Mouse (Mus musculus) gonadal fat pad, adult 2 months (tissue): ENCODE results near the gene Hmga1. TPM values are rescaled to one million over a fixed set of nuclear protein-coding genes. Genes with fewer than 3 reads are reported as not detected.

Experiments used
- DNase-seq: peaks from one replicate; pipeline ENCODE4 v3.0.0-alpha.2; 2012; ENCODE audit warnings: low read depth
- polyA plus RNA-seq: library from polyadenylated mRNA; depleted of rRNA; stranded (reverse); fragments of >200 nt; gene quantifications from 2 replicates; pipeline ENCODE4 v1.2.3, GENCODE M21; 2012

Gene Hmga1
- polyA plus RNA-seq, 1 experiment, result 36.6 TPM

DNA sequence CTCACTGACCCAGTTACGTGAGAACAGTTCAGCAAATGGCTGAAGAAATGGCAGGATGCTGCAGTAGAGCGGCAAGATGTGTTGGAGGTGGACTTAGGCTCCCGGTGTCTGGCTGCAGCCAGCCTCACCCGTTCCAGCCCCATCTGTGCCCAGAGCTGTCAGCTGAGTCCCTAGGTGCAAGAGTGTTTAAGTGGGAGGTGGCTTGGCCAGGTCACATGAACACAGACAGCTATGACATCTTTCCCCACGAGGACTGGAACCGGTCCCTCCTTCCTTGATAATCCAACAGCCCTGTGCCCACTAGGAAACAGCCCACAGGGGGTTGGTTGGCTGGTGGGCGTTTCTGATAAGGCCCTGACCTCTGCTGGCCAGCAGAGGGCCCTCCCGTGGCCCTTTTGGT lies 28.3 kb upstream of the Hmga1 start:
- no peak for DNase-seq

DNA sequence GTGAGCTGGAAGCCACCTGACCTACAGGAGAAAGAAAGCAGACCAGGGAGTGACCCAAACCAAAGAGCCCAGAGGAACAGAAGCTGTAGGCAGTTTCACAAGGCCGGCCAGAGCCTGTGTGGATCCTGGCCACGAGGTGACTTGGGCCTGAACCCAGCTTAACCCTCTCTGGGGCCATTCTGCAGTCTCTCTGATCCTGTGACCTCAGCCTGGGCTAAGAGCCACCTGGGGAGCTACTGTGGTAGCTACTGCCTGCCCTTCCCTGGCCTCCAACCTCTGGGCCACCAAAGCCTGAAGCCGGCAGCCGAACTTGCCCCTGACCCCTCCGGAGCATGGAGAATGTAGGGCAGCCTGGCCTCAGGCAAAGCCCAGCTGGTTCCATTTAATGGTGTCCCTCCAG lies 27.5 kb upstream of the Hmga1 start:
- no peak for DNase-seq

DNA sequence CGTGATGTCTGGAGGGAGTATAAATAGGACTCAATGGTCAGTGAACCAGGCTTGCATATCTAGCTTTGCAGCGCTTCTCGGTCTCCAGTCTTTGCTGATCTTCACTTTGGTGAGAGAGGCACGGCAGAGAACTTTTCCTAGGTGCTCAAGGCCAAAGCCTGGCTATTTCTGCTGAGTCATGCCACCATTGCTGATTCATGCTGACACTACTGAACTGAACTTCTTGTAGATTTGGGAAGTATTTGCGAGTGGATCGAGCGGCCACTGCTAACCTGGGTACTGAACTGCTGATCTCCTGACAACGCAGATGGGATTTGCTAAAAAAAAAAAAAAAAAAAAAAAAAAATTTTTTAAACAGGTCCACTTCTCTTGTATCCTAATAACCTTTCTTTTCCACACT lies 24.2 kb upstream of the Hmga1 start:
- no peak for DNase-seq

DNA sequence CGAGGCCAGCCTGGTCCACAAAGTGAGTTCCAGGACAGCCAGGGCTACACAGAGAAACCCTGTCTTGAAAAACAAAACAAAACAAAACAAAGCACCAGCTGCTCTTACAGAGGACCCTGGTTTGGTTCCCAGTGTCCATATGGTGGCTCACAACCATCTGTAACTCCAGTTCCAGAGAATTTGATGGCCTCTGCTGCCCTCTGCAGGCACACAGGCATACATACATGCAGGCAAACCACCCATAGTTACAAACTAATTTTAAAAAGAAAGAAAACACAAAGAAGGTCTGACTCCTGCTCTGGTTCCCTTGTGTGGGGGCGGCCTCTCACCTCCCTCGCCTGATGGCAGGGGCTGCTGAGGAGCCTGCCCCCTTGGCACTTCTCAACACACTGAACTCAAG lies 22.9 kb upstream of the Hmga1 start:
- no peak for DNase-seq

DNA sequence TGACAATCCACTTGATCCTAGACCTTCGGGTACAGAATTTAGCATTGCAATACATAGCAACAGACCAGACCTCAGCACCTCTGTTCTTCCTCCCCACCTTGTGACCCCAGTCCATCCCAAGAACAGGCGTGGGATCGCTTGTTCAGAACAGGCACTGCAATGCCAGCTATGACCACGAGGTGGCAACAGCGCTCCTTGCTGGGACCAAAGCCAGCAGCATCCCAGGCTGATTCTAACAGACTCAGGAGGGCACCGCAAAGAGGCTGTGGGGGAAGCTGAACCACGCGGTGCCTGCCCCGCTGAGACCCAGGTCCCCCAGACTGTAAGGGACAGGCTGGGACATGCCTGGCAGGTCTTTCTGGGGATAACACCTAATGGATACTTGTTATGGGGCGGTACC lies 21.6 kb upstream of the Hmga1 start:
- no peak for DNase-seq

DNA sequence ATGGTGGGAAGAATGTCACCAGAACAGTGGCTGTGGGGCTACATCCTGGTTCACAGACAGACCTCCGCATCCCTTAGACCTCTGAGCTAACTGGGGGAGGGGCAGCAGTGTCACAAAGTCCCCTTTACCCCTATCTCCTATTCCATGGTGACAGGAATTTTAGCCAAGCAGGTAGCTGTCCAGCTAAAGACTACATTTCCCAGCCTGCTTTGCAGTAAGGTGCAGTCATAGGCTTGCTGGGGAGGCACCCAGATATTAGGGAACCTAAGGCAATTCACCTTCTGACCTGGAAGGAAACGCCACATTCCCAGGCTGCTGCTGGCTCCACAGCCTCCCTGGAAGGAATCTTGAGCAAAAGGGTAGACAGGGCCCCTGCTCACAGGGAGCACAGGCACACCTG lies 15.0 kb upstream of the Hmga1 start:
- no peak for DNase-seq

DNA sequence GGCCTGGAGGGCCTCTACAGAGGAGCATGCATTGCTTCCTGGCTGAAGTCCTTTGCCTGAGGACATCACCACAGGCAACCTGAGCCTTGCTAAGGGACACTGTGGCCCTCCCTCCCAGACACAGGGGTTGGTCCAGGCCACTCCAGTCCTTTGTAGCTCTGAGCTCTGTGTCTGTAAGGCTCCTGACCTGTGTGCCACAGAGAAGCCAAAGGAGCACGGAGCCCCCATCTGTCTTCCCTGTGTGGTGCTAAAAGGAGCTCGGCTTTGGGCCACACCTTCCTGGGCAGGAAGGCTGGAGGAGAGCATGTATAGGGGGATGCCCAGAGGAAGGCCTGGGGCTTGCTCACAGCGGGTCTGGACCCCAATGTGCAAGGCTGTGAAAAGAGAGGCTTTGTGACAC lies 14.3 kb upstream of the Hmga1 start:
- no peak for DNase-seq

DNA sequence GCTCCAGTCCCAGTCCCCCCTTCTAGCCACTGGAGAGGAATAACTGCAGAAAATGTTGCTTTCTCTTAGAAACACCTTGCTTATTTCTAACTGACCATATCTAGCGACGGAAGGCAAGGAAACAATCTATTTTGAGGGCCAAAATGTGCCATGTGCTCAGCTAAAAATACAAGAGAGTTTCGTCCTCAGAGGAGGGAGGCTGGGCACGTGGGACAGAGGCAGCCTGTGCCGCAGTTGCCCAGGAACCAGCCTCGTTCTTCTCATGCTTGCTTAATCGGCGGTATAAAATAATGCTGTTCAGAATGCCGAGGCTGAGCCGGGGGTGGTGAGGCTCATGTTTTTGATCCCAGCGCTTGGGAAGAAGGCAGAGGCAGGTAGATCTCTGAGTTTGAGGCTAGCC lies 11.7 kb upstream of the Hmga1 start:
- no peak for DNase-seq

DNA sequence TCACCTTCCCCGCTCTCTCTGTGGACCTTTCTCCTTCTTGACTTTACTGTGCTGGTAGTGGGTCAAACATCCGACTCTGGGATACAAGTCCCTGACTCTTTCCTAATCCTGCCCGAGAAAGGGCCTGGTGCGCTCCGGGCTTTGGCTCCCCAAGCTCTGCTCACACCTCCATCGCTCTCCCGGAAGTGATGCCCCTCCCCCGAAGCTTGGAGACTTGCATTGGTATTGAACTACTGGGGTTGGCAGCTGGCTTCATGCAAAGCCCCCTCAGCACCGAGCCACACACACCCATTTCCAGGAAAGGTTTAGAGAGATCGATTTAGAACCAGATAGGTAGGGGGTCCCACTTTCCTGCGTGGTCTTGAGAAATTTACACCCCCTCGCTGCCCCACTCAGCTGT lies 10.3 kb upstream of the Hmga1 start:
- DNase-seq, result no peak

DNA sequence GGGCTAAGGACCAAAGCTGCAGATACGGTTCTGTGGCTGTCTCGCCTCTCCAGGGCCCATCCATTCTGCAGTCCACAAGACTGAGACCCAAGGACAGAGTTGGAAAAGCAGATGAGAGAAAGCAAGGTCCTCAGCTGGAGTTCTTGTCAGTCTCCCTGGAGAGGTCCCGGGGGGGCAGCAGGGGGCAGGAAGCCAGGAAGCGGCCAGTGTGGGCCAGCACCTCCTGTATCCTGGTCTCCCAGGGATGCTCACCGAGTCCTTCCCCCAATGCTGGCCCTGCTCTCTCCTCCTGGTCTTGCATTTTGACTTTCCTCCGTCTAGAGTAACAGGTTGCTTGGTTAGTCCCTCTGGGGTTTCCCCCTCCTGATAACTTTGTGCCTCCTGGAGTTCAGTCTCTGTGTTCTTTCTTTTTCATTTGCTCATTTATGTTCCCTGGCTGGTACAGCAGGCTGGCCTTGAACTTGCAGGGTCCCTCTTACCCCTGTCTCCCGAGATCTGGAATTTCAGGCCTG lies 9.7 kb upstream of the Hmga1 start:
- no peak for DNase-seq

DNA sequence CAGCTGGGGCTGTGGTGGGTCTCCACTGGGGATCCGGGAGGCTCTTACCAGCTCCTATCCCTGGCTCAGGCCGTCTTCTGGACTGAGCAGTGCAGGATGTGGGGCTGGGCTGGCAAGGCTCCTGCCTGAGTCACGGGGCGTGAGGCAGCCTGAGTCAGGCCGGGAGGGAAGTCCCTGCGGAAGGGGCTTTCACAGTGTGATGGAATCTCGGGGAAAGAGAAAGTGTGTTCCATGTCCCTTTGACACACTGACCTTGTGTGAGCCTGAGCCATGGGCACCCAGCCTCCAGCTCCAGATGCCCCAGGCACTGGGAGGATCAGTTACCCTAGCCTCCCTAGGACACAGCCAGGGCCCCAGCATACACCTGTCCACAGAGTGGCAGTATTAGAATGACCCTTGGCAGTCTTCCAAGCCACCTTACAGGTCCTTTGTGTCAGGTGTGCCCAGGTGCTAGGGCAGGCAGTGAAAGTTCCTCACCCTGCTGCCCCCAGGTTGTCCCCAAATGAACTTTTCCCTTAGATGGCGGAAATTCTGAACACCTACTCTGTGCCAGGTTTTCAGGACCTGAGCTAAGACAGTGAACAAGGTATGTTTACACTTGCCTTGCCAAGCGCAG lies 8.9 kb upstream of the Hmga1 start:
- DNase-seq, result no peak

DNA sequence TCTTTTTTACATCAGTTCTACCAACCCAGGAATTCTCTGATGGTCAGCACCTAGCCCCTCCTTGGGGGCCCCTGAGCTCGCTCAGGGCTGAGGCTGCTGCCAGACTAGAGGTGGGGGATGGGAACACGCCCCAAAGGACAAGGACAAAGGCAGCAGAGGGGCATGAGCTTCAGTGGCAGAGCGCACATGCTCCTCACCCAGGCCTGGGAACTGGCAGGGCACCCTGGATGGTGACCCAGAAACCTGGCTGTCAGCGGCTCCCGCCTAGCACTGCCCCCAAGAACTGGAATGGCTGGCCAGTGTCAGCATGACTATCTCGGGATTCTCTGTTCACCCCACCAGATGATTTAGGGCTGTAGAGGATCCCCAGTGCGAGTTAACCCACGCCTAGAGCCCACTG lies 7.1 kb upstream of the Hmga1 start:
- no peak for DNase-seq

DNA sequence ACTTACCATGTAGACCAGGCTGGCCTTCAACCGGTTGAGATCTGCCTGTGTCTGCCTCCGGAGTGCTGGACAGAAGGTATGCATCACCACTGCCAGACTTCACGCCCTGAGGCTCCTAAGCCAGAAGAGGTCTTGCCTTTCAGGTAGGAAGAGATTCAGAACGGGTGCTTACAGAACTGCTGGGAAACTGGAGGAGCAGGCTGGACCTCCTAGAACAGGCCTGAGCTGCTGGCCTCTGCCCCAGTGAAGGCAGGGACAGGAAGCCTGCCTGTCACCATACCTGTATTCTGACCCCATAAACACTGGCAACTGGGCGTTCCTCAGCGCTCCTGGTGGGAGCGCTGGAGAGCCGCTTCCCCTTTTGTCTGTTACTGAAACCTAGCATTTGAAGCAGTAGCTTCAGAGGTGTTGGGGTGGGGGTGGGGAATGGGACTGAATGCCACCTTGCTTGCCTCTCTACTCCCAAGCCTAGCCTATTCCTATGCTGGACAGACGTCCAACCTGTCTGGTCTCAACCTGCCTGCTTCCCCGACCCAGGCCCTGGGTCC lies 4.8 kb upstream of the Hmga1 start:
- no peak for DNase-seq

DNA sequence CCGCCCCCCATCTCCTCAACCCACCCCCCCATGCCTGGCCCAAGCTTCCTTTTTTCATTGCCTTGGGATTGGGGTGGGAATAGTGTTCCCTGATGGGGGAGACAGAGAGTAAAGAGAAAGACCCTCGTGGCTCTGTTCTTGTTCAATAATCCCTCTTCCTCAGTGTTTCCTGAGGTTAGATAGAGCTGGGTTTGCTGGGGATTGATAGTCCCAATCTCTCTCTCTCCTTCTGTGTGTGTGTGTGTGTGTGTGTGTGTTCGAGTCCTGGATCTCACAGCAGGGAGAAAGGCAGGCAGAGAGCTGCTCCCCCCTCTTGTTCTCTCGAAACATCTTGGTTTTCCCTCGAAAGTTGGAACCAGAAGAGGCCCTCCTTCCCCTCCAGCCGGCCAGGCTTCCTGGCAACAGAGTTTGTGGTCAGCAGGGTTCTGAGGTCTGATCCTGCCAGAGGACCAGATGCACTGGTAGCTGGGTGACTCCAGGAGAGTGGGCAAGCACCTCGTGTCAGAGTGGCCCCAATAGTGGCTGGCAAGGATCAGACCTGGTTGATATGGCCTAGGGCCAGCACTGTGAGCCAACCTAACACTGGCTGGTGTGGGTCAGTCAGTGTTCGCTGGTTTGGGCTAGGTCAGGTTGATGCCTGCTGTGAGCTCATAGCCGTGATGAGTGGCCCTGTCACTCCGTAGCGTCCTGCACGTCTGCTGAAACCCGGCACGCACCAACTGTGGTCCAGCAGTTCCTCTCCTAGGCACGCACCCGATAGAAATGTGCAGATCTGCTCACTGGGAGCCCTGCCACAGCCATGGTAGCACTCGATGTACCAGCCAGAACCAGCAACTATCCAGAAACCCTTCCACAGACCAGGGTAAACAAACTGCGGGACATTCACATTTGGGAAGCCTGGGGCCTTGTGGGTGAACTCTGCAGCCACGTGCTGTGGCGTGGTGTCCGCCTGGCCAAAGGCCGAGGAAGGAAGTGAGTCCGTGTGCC lies 3.8 kb upstream of the Hmga1 start:
- DNase-seq, result no peak

DNA sequence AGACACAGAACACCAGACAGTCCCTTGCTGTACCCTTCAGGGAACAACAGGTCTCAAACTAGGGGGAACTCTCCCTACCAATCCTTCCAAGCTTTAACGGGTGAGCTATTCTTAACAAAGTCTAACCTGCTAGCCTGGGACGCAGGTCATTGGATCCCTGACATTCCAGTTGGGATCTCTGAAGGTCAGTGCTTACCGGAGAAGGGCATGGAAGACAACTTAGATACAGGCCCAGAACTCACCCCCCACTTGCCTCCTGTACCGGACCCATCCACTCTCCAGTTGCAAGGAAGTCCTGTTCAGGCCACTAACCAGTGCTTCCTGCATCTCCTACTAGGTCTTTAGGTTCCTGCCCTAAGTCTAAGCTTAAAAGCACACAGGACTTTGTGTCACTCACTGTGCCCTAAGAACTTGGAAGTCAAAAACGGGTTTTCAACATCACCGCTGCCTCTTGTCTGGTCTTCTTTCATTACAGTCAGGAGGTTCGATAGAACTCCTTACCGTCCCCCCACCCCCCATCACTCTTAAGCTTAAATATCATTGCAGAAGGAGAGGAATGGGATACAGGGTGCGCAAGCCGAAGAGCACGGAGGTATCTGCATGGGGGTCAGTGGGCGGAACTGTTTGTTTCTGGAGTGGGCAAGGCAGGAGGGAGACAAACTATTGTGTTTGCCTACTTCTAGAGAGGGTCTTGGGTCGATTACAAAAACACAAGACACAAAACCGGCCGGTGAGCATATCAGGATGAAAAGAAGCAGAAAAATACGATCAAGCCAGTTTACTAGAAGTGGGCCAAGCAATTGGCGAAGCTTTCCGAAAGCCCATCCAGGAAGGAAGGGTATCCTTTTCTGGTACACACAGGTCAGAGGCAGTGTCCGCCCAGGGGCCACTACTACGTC lies 2.0 kb upstream of the Hmga1 start:
- no peak for DNase-seq

DNA sequence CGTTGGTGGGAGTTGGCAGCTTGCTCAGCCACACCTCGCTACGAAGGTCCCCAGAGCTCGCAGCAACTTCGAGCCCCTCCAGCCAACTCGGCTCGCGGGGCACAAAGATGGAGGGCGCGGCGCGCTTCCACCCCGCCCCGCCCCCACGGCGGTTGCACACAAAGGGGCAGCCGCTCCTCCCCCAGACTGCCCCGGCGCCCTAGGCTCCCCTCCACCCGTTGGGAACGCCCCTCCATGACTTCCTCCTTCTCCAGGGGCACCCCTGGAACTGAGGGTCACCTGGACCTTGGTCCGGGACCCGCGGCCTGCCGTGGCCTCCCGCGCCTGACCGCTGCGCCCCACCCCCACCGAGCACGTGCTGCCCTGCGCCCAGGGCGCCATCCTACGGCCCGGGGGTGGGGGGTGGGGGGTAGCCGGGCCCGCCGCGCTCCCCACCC lies 1.2 kb upstream of the Hmga1 start:
- DNase-seq, result no peak

DNA sequence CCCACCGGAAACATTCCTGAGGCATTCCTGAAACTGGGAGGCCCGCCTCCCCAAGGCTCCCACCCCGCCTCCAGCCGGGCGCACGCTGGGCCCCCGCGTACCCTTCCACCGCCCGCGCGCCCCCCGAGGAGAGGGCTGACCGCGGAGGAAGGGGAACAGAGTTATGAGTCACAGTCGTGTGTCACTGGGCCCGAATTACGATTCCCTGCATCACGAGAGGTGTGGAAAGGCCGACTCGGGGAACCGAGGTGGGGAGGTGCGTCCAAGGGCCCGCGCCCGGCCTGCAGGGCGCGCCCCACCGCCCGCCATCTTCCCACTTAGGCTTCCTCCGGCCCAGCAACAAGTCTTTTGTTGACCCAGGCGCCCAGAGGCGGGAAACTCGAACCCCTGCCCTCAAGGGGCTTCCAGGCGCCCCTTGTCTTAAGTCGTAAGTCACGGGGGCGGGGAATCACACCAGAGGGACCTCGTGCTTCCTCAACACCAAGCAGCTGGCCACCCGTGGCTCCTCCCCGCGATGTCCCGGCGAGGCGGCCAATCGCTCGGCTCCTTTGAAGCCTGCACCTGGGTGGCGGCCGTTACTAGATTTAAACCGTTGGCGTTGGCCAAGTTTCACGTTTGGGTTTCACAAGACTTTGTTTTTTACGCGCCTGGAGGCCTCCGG lies 655 bp upstream of the Hmga1 start:
- DNase-seq, result no peak

DNA sequence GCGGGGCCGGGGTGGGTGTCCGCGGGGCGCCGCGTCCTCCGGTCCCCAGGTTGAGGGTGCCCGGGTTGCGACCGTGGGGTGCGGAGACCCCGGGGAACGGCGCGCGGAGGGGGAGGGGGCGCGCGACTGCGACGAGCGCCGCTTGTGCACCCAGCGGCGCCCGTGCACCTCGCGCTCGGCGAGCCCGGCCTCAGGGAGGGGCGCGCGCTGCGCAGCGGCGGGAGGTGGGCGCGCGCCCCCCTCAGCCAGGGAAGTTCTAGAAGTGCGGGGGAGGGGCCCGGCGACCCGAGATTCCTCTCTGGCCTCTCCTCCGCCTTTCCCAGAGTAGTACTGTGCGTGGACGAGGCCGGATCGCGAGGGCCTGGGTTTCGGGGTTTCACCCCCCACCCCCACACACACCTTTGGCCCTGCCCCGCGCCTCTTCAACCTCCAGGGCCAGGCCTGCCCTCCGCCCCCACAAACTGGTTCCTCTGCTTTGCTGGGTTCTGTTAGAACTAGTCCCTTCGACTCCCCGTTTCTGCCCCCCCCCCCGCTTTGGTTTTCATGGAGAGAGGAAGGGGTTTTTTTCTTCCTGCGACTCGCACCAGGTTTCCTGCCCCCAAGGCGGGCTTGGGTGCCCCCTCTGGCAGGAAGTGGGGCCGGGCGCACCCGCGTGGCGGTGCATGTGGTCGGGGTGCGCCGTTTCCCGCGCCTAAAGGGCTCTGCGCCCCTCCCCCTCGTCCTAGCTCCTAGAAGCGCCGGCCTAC lies 1.1 kb downstream of the Hmga1 start:
- DNase-seq, result no peak

DNA sequence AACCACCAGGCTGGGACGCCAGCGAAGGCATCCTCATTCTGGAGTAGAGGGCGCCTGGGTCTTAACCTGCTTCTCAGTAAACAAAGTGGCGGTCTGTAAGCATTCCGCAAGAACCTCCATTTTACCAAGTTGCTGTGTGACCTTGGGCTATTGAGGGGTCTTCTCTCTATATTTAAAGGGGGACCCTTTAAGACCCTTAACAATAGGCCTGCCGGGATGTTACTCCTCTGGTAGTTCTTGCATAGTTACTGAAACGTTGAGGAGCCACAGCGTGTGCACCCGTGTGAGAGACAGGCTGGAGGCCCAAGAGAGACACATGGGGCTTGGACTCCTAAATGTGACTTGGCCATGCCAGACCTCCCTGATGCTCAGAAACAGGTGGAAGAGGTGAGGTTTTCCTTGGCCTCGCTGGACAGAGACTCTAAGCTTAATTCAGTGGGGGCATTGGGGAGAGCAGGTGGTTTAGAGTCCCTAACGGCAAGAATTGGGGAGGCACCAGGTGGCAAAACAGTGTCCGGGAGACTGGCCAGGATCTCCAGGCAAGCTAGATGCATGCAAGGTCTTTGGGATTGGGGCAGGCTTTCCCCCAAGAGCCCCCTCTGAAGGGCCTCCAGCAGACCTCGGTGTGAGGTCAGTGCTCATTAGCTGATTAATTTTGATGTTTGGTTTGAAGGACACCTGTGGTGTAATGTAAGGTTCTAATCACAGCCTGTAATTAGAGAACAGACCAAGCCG lies 1.8 kb downstream of the Hmga1 start:
- no peak for DNase-seq

DNA sequence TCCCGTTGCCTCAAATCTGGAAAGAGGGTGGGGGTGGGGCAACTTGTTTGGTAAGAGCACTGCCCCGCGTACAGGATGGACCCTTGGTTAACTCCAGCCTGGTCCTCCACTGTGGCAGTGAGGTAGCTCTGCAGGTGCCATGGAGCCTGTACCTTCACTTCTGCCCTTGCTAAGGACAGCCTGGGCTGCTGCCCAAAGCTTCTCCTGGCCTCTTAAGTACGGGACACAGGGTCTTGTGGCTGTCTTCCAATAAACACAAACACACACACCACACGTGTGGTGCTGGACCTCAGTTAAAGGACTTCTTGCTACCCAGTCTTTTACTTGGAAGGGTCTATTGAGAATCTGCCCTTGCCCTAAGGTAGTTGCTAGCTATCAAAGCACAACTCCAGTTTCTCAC lies 2.5 kb downstream of the Hmga1 start:
- DNase-seq, result no peak
